In genomic region chr12:104127696-104128095, GRCm38 (mm10) we compare ENCODE assay signal across 21 mouse cellular contexts. TPM values are rescaled to one million over a fixed set of nuclear protein-coding genes. Genes with fewer than 3 reads are reported as not detected.
"Had no signal": no experiment of that assay in that cellular context is flagged by ENCODE, and none has a peak within 500 bp of the region (broad histone marks: within the 10 kb centered on the region; RNA-seq: fewer than 3 reads in every experiment).

Gene Serpina3b (plus strand): TSS chr12:104127996.

- H3K27ac ChIP-seq: neural tube, embryonic 13.5 days; neural tube, embryonic 15.5 days; stomach, embryonic 15.5 days; stomach, postnatal 0 days had no signal

- H3K4me1 ChIP-seq: neural tube, embryonic 13.5 days; neural tube, embryonic 15.5 days; stomach, embryonic 15.5 days had no signal

- H3K4me2 ChIP-seq: neural tube, embryonic 13.5 days; neural tube, embryonic 15.5 days; stomach, embryonic 15.5 days had no signal

- H3K9me3 ChIP-seq: neural tube, embryonic 13.5 days; neural tube, embryonic 15.5 days; stomach, embryonic 15.5 days had no signal

- H3K4me3 ChIP-seq: neural tube, embryonic 13.5 days; neural tube, embryonic 15.5 days; stomach, embryonic 15.5 days had no signal

- H3K9ac ChIP-seq: neural tube, embryonic 13.5 days; neural tube, embryonic 15.5 days; stomach, embryonic 15.5 days had no signal

- H3K27me3 ChIP-seq: neural tube, embryonic 13.5 days; neural tube, embryonic 15.5 days; stomach, embryonic 15.5 days had no signal

- H3K36me3 ChIP-seq: neural tube, embryonic 13.5 days; neural tube, embryonic 15.5 days; stomach, embryonic 15.5 days had no signal

- DNase-seq: retina, postnatal 1 day; right cerebral cortex, adult 18-20 months; right cerebral cortex, postnatal 14 days; right cerebral cortex, postnatal 25 days; right cerebral cortex, postnatal 4 days; spleen, adult 18-20 months; thymus, adult 18-20 months; thymus, adult 2 months; thymus, postnatal 14 days; thymus, postnatal 25 days; thymus, postnatal 36 days; thymus, postnatal 4 days had no signal

RNA-seq across cellular contexts. Expression of gene Serpina3b, which starts in this region (rescaled TPM):
- total RNA-seq: neutrophil, adult 5-6 weeks had no signal
- polyA plus RNA-seq: neural tube, embryonic 13.5 days; neural tube, embryonic 14.5 days; neural tube, embryonic 15.5 days; small intestine, adult 2 months; stomach, embryonic 15.5 days; stomach, embryonic 16.5 days; thymus, postnatal 0 days had no signal
